Mouse (Mus musculus): ENCODE measurements around the gene Smarcc1.

GRCm38 (mm10) chr9:110229566-110230248 is 112.2 kb downstream of the Smarcc1 start:
- TF ChIP-seq CTCF (IDR thresholded peaks at IDR 0.05) (no peak), EP300 (IDR thresholded peaks at IDR 0.05) (no peak)

Data from lung, postnatal 0 days (tissue).